Mouse (Mus musculus) liver, adult 2 months (tissue): ENCODE data around the gene Sp140.
"Not testable (repeated sequence)": the region's sequence is repeated elsewhere in the genome, so short reads cannot be mapped to it uniquely, and the experiment has no call there.

ENCODE experiments used
- CTCF ChIP-seq: fragments of 200-500 bp; IDR thresholded peaks from 2 replicates; pipeline ENCODE4 v1.5.1; 2011; ENCODE audit warnings: low read depth, low read length, control low read depth
- POLR2A ChIP-seq: fragments of 200-500 bp; IDR thresholded peaks from 2 replicates; pipeline ENCODE4 v1.6.1; 2011; ENCODE audit warnings: low read length, control low read depth; ENCODE audit not compliant: insufficient read depth; ENCODE audit errors: extremely low read depth

DNA sequence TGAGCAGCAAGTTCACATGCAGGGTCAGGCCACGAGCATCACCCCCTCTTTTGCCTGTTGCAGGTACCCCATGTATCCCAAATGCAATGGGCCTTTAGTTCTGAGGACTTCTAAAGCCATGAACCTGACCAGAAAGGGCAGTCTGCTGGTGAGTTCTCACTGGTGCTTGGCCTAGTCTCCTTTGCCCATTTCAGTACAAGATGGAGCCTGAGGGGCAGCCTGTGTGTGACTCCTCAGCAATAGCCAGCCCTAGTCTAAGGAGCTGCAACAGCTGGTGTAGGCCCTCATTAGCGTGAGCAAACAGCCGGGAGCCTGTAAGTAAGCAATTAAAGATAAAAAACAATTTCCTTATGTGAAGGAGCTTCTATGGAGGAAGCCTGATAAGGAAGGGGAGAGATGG, 19.6 kb upstream of the Sp140 start:
- TF ChIP-seq CTCF, POLR2A: not testable (repeated sequence)
